8 mouse cellular contexts compared by ENCODE assay signal in genomic region chr9:60813139-60813880, GRCm38 (mm10). TPM values are rescaled to one million over a fixed set of nuclear protein-coding genes. Genes with fewer than 3 reads are reported as not detected.
A peak's percentile ranks its signal among the peaks of the same experiment; 100 is the strongest.
DNase-seq lines count a peak whose midpoint lies in the region; ATAC-seq and TF ChIP-seq lines count a peak whose summit lies in the region.

No protein-coding gene starts in this region.

- peak; percentile 90 for ATAC-seq in lung, embryonic 14.5 days (ENCODE audit: insufficient read depth)

- H3K27me3 ChIP-seq in lung, embryonic 14.5 days (ENCODE audit: insufficient read depth, low read length), result no peaks in the 10 kb centered on the region

- peak; percentile 15 to 22 for DNase-seq in B cell, adult 2 months
- DNase-seq in adrenal gland, postnatal 10 days, result peak; percentile 77
- DNase-seq in heart, adult 9 months (ENCODE audit: low spot score in 2 of 2), result peak; percentile 45 to 76
- peak; percentile 45 for DNase-seq in kidney, adult 18-20 months
- peak; percentile 75 for DNase-seq in lung, embryonic 14.5 days
- peak; percentile 53 for DNase-seq in testis, postnatal 10 days (ENCODE audit: low spot score)
- DNase-seq in layer of hippocampus, adult 11-12 months (ENCODE audit: low spot score), result no peak
- no peak for DNase-seq in cerebellum, postnatal 25 days

- peaks cover 11% of the 10 kb centered on the region; the same call in 1 of the 2 replicates for H3K4me1 ChIP-seq in lung, embryonic 14.5 days (ENCODE audit: insufficient read depth)

- 6% methylated on average over 11 of the region's 11 CpGs for WGBS in lung, embryonic 14.5 days

- H3K27ac ChIP-seq in lung, embryonic 14.5 days (ENCODE audit: low read depth), result peak overlapping the region; percentile 69; the same call in 1 of the 2 replicates

- H3K9ac ChIP-seq in lung, embryonic 14.5 days, result peak overlapping the region; percentile 32

- H3K36me3 ChIP-seq in lung, embryonic 14.5 days (ENCODE audit: insufficient read depth), result no peaks in the 10 kb centered on the region

- no peaks in the 10 kb centered on the region for H3K9me3 ChIP-seq in lung, embryonic 14.5 days (ENCODE audit: low read depth, low read length)

- no peak for TF ChIP-seq CTCF in lung, embryonic 14.5 days (IDR thresholded peaks at IDR 0.05; ENCODE audit: low read depth)

- peak overlapping the region; percentile 7 for H3K4me3 ChIP-seq in lung, embryonic 14.5 days (ENCODE audit: low read depth, low read length)

- H3K4me2 ChIP-seq in lung, embryonic 14.5 days, result peak overlapping the region; percentile 57

RNA-seq across cellular contexts. Expression of gene Uaca, which starts 19.0 kb away (rescaled TPM):
- total RNA-seq in adrenal gland, postnatal 10 days (2021), result 10 to 100 TPM; 40.7 to 51.1 TPM
- polyA plus RNA-seq in lung, embryonic 14.5 days (2014; fragmentation: Nextera tagmentation; extraction: Ambion mirVana), result 16.1 and 28.3 TPM in 2 replicates

Comparison
In these comparisons a context has a peak if more than half of its experiments do, and no peak if none do; other contexts are left out.
1. DNase-seq: peak in B cell, adult 2 months (2 of 2), adrenal gland, postnatal 10 days (single experiment), heart, adult 9 months (2 of 2), kidney, adult 18-20 months (single experiment), lung, embryonic 14.5 days (single experiment) and testis, postnatal 10 days (single experiment); none in layer of hippocampus, adult 11-12 months (single experiment) and cerebellum, postnatal 25 days (0 of 2).